Mouse (Mus musculus): ENCODE data around the gene Ciapin1. TPM values are rescaled to one million over a fixed set of nuclear protein-coding genes. Genes with fewer than 3 reads are reported as not detected.

Gene Ciapin1
- total RNA-seq, 2 experiments from 2014 or later, result 71.4 to 76.8 TPM

GRCm38 (mm10) chr8:94781838-94782235 lies 56.3 kb downstream of the Ciapin1 start:
- TF ChIP-seq CTCF (IDR thresholded peaks at IDR 0.05), result no peak
- peak in 1 of 2 experiments; percentile 47 for DNase-seq (ENCODE audit: extremely low spot score in 1 of 2, low spot score in 2 of 2)
- Histone ChIP-seq H3K27ac (no peak overlapping the region), H3K4me3 (no peak overlapping the region)
- intact Hi-C loops (cut with DNase I), result no loop called here

- H3K27ac ChIP-seq, result no peak overlapping the region
Measured at GRCm38 (mm10) chr8:94781155-94781837, 56.9 kb downstream of the Ciapin1 start.

GRCm38 (mm10) chr8:94780491-94781154 lies 57.5 kb downstream of the Ciapin1 start:
- Histone ChIP-seq H3K27ac (no peak overlapping the region), H3K4me3 (no peak overlapping the region)
- DNase-seq (ENCODE audit: extremely low spot score in 1 of 2, low spot score in 2 of 2), result no peak
- intact Hi-C loops (cut with DNase I), result no loop called here
- no peak for TF ChIP-seq CTCF (IDR thresholded peaks at IDR 0.05)

More at GRCm38 (mm10) chr8:94781155-94781837, 56.9 kb downstream of the Ciapin1 start:
- no peak overlapping the region for H3K4me3 ChIP-seq
- no peak for TF ChIP-seq CTCF (IDR thresholded peaks at IDR 0.05)
- DNase-seq (ENCODE audit: extremely low spot score in 1 of 2, low spot score in 2 of 2), result no peak
- intact Hi-C loops (cut with DNase I), result no loop called here

GRCm38 (mm10) chr8:94779534-94780294 lies 58.4 kb downstream of the Ciapin1 start:
- H3K27ac ChIP-seq, result no peak overlapping the region
- intact Hi-C loops (cut with DNase I), result no loop called here
- H3K4me3 ChIP-seq, result no peak overlapping the region
- no peak for TF ChIP-seq CTCF (IDR thresholded peaks at IDR 0.05)
- no peak for DNase-seq (ENCODE audit: extremely low spot score in 1 of 2, low spot score in 2 of 2)

- intact Hi-C loops (cut with DNase I), result no loop called here
- DNase-seq (ENCODE audit: extremely low spot score in 1 of 2, low spot score in 2 of 2), result no peak
- Histone ChIP-seq H3K4me3 (peak overlapping the region; percentile 9; the same call in 1 of the 2 replicates), H3K27ac (0 out of 2 replicates have a peak overlapping the region, but pooled peaks have one; percentile 51)
- TF ChIP-seq CTCF (IDR thresholded peaks at IDR 0.05), result no peak
Measured at GRCm38 (mm10) chr8:94778895-94779533, 59.1 kb downstream of the Ciapin1 start.

- DNase-seq (ENCODE audit: extremely low spot score in 1 of 2, low spot score in 2 of 2), result no peak
- intact Hi-C loops (cut with DNase I), result no loop called here
- no peak for TF ChIP-seq CTCF (IDR thresholded peaks at IDR 0.05)
- Histone ChIP-seq H3K27ac (peak overlapping the region; percentile 51; the same call in 1 of the 2 replicates), H3K4me3 (peak overlapping the region; percentile 9; the same call in 1 of the 2 replicates)
Measured at GRCm38 (mm10) chr8:94778473-94778872, 59.7 kb downstream of the Ciapin1 start.

GRCm38 (mm10) chr8:94778036-94778435 lies 60.1 kb downstream of the Ciapin1 start:
- Histone ChIP-seq H3K27ac (peak overlapping the region; percentile 51; the same call in 1 of the 2 replicates), H3K4me3 (peak overlapping the region; percentile 13; the same call in 1 of the 2 replicates)
- no peak for DNase-seq (ENCODE audit: extremely low spot score in 1 of 2, low spot score in 2 of 2)
- no peak for TF ChIP-seq CTCF (IDR thresholded peaks at IDR 0.05)
- intact Hi-C loops (cut with DNase I), result no loop called here

- Histone ChIP-seq H3K27ac (no peak overlapping the region), H3K4me3 (peak overlapping the region; percentile 96)
- DNase-seq (ENCODE audit: extremely low spot score in 1 of 2, low spot score in 2 of 2), result no peak
- intact Hi-C loops (cut with DNase I), result no loop called here
- no peak for TF ChIP-seq CTCF (IDR thresholded peaks at IDR 0.05)
Measured at GRCm38 (mm10) chr8:94776346-94776745, 61.8 kb downstream of the Ciapin1 start.

- TF ChIP-seq CTCF (IDR thresholded peaks at IDR 0.05), result no peak
- H3K27ac ChIP-seq, result peak overlapping the region; percentile 99
- no peak for DNase-seq (ENCODE audit: extremely low spot score in 1 of 2, low spot score in 2 of 2)
- intact Hi-C loops (cut with DNase I), result no loop called here
- peak overlapping the region; percentile 96 for H3K4me3 ChIP-seq
Measured at GRCm38 (mm10) chr8:94774601-94775000, 63.6 kb downstream of the Ciapin1 start.

- intact Hi-C loops (cut with DNase I), result loop anchor here (2.0 kb wide), 1 partner anchor 39 kb away; no protein-coding TSS in a partner anchor
Measured at GRCm38 (mm10) chr8:94773700-94774171, 64.4 kb downstream of the Ciapin1 start.

GRCm38 (mm10) chr8:94773048-94773447 lies 65.1 kb downstream of the Ciapin1 start:
- TF ChIP-seq CTCF (IDR thresholded peaks at IDR 0.05), result no peak
- peak overlapping the region; percentile 96 for H3K4me3 ChIP-seq
- intact Hi-C loops (cut with DNase I), result loop anchor here (2.0 kb wide), 1 partner anchor 40 kb away; no protein-coding TSS in a partner anchor
- H3K27ac ChIP-seq, result peak overlapping the region; percentile 99
- DNase-seq (ENCODE audit: extremely low spot score in 1 of 2, low spot score in 2 of 2), result peak; percentile 41 to 47

More at GRCm38 (mm10) chr8:94773700-94774171, 64.4 kb downstream of the Ciapin1 start:
- Histone ChIP-seq H3K4me3 (peak overlapping the region; percentile 96), H3K27ac (peak overlapping the region; percentile 99)
- peak; percentile 72 to 77 for DNase-seq (ENCODE audit: extremely low spot score in 1 of 2, low spot score in 2 of 2)
- TF ChIP-seq CTCF (IDR thresholded peaks at IDR 0.05), result no peak
